Mouse (Mus musculus): Measurements from ENCODE around the gene Tpcn2. TPM values are rescaled to one million over a fixed set of nuclear protein-coding genes. Genes with fewer than 3 reads are reported as not detected.

The Tpcn2 gene
- polyA plus RNA-seq, 1 experiment from 2014 or later: 3.5 TPM

GRCm38 (mm10) chr7:145155666-145156065, 128.1 kb downstream of the Tpcn2 start:
- H3K9ac ChIP-seq (ENCODE audit: low read length): no peak overlapping the region
- ATAC-seq (replicated peaks; ENCODE audit: low FRiP score, low TSS enrichment, low read depth): no peak
- H3K9me3 ChIP-seq (ENCODE audit: control insufficient read depth, low read length): no peaks in the 10 kb centered on the region
- no peak overlapping the region for H3K4me2 ChIP-seq (ENCODE audit: low read length)
- H3K4me3 ChIP-seq (ENCODE audit: low read depth, low read length): no peak overlapping the region
- no peak overlapping the region for H3K27ac ChIP-seq (ENCODE audit: low read depth)
- H3K36me3 ChIP-seq (ENCODE audit: control insufficient read depth, insufficient read depth, low read length): no peaks in the 10 kb centered on the region
- H3K4me1 ChIP-seq (replicated peaks; ENCODE audit: control insufficient read depth, insufficient read depth, low read length): peaks cover 5% of the 10 kb centered on the region
- H3K27me3 ChIP-seq (replicated peaks; ENCODE audit: control insufficient read depth, insufficient read depth, low read length): no peaks in the 10 kb centered on the region
- DNase-seq (ENCODE audit: low spot score): no peak
- WGBS: 90% methylated on average over 4 of the region's 4 CpGs

- Histone ChIP-seq H3K27ac (ENCODE audit: low read depth) (no peak overlapping the region), H3K9me3 (ENCODE audit: control insufficient read depth, low read length) (no peaks in the 10 kb centered on the region), H3K4me2 (ENCODE audit: low read length) (no peak overlapping the region), H3K9ac (ENCODE audit: low read length) (no peak overlapping the region), H3K27me3 (replicated peaks; ENCODE audit: control insufficient read depth, insufficient read depth, low read length) (no peaks in the 10 kb centered on the region), H3K4me1 (replicated peaks; ENCODE audit: control insufficient read depth, insufficient read depth, low read length) (no peaks in the 10 kb centered on the region), H3K4me3 (ENCODE audit: low read depth, low read length) (no peak overlapping the region), H3K36me3 (ENCODE audit: control insufficient read depth, insufficient read depth, low read length) (no peaks in the 10 kb centered on the region)
- 53% methylated on average over 1 of the region's 1 CpGs for WGBS
- ATAC-seq (replicated peaks; ENCODE audit: low FRiP score, low TSS enrichment, low read depth): no peak
- no peak for DNase-seq (ENCODE audit: low spot score)
Measured at GRCm38 (mm10) chr7:145154066-145154465, 129.7 kb downstream of the Tpcn2 start.

- Histone ChIP-seq H3K4me1 (replicated peaks; ENCODE audit: control insufficient read depth, insufficient read depth, low read length) (no peaks in the 10 kb centered on the region), H3K36me3 (ENCODE audit: control insufficient read depth, insufficient read depth, low read length) (no peaks in the 10 kb centered on the region), H3K4me3 (ENCODE audit: low read depth, low read length) (no peak overlapping the region), H3K9ac (ENCODE audit: low read length) (no peak overlapping the region), H3K27ac (ENCODE audit: low read depth) (no peak overlapping the region), H3K4me2 (ENCODE audit: low read length) (no peak overlapping the region), H3K27me3 (replicated peaks; ENCODE audit: control insufficient read depth, insufficient read depth, low read length) (no peaks in the 10 kb centered on the region), H3K9me3 (ENCODE audit: control insufficient read depth, low read length) (no peaks in the 10 kb centered on the region)
- ATAC-seq (replicated peaks; ENCODE audit: low FRiP score, low TSS enrichment, low read depth) (no peak), DNase-seq (ENCODE audit: low spot score) (no peak)
- WGBS: 75% methylated on average over 3 of the region's 3 CpGs
Measured at GRCm38 (mm10) chr7:145151845-145152244, 132.0 kb downstream of the Tpcn2 start.

GRCm38 (mm10) chr7:145148902-145149301, 134.9 kb downstream of the Tpcn2 start:
- Histone ChIP-seq H3K4me3 (ENCODE audit: low read depth, low read length) (no peak overlapping the region), H3K9me3 (ENCODE audit: control insufficient read depth, low read length) (no peaks in the 10 kb centered on the region), H3K27ac (ENCODE audit: low read depth) (no peak overlapping the region), H3K27me3 (replicated peaks; ENCODE audit: control insufficient read depth, insufficient read depth, low read length) (no peaks in the 10 kb centered on the region), H3K36me3 (ENCODE audit: control insufficient read depth, insufficient read depth, low read length) (no peaks in the 10 kb centered on the region), H3K4me1 (replicated peaks; ENCODE audit: control insufficient read depth, insufficient read depth, low read length) (no peaks in the 10 kb centered on the region), H3K9ac (ENCODE audit: low read length) (no peak overlapping the region), H3K4me2 (ENCODE audit: low read length) (no peak overlapping the region)
- DNase-seq (ENCODE audit: low spot score) (no peak), ATAC-seq (replicated peaks; ENCODE audit: low FRiP score, low TSS enrichment, low read depth) (no peak)
- 74% methylated on average over 4 of the region's 4 CpGs for WGBS

- no peak overlapping the region for H3K9ac ChIP-seq (ENCODE audit: low read length)
- no peak overlapping the region for H3K4me2 ChIP-seq (ENCODE audit: low read length)
- no peaks in the 10 kb centered on the region for H3K4me1 ChIP-seq (replicated peaks; ENCODE audit: control insufficient read depth, insufficient read depth, low read length)
- 78% methylated on average over 5 of the region's 5 CpGs for WGBS
- H3K27me3 ChIP-seq (replicated peaks; ENCODE audit: control insufficient read depth, insufficient read depth, low read length): no peaks in the 10 kb centered on the region
- DNase-seq (ENCODE audit: low spot score) (no peak), ATAC-seq (replicated peaks; ENCODE audit: low FRiP score, low TSS enrichment, low read depth) (no peak)
- H3K4me3 ChIP-seq (ENCODE audit: low read depth, low read length): no peak overlapping the region
- H3K27ac ChIP-seq (ENCODE audit: low read depth): no peak overlapping the region
- H3K36me3 ChIP-seq (ENCODE audit: control insufficient read depth, insufficient read depth, low read length): no peaks in the 10 kb centered on the region
- no peaks in the 10 kb centered on the region for H3K9me3 ChIP-seq (ENCODE audit: control insufficient read depth, low read length)
Measured at GRCm38 (mm10) chr7:145147973-145148698, 135.7 kb downstream of the Tpcn2 start.

GRCm38 (mm10) chr7:145146252-145146930, 137.4 kb downstream of the Tpcn2 start:
- H3K27ac ChIP-seq (ENCODE audit: low read depth): no peak overlapping the region
- H3K4me2 ChIP-seq (ENCODE audit: low read length): no peak overlapping the region
- no peaks in the 10 kb centered on the region for H3K36me3 ChIP-seq (ENCODE audit: control insufficient read depth, insufficient read depth, low read length)
- DNase-seq (ENCODE audit: low spot score): no peak
- no peak overlapping the region for H3K4me3 ChIP-seq (ENCODE audit: low read depth, low read length)
- no peaks in the 10 kb centered on the region for H3K9me3 ChIP-seq (ENCODE audit: control insufficient read depth, low read length)
- H3K4me1 ChIP-seq (replicated peaks; ENCODE audit: control insufficient read depth, insufficient read depth, low read length): no peaks in the 10 kb centered on the region
- no peak for ATAC-seq (replicated peaks; ENCODE audit: low FRiP score, low TSS enrichment, low read depth)
- H3K27me3 ChIP-seq (replicated peaks; ENCODE audit: control insufficient read depth, insufficient read depth, low read length): no peaks in the 10 kb centered on the region
- no peak overlapping the region for H3K9ac ChIP-seq (ENCODE audit: low read length)

- Histone ChIP-seq H3K4me2 (ENCODE audit: low read length) (no peak overlapping the region), H3K4me3 (ENCODE audit: low read depth, low read length) (no peak overlapping the region), H3K27me3 (replicated peaks; ENCODE audit: control insufficient read depth, insufficient read depth, low read length) (no peaks in the 10 kb centered on the region), H3K27ac (ENCODE audit: low read depth) (no peak overlapping the region), H3K36me3 (ENCODE audit: control insufficient read depth, insufficient read depth, low read length) (no peaks in the 10 kb centered on the region), H3K9me3 (ENCODE audit: control insufficient read depth, low read length) (0 out of 2 replicates have a peak, but pooled peaks cover 3% of the 10 kb centered on the region), H3K4me1 (replicated peaks; ENCODE audit: control insufficient read depth, insufficient read depth, low read length) (no peaks in the 10 kb centered on the region), H3K9ac (ENCODE audit: low read length) (no peak overlapping the region)
- WGBS: 58% methylated on average over 3 of the region's 3 CpGs
- no peak for ATAC-seq (replicated peaks; ENCODE audit: low FRiP score, low TSS enrichment, low read depth)
- DNase-seq (ENCODE audit: low spot score): no peak
Measured at GRCm38 (mm10) chr7:145143502-145144070, 140.2 kb downstream of the Tpcn2 start.

- no peak for DNase-seq (ENCODE audit: low spot score)
- H3K36me3 ChIP-seq (ENCODE audit: control insufficient read depth, insufficient read depth, low read length): no peaks in the 10 kb centered on the region
- no peak overlapping the region for H3K9ac ChIP-seq (ENCODE audit: low read length)
- no peaks in the 10 kb centered on the region for H3K4me1 ChIP-seq (replicated peaks; ENCODE audit: control insufficient read depth, insufficient read depth, low read length)
- no peak overlapping the region for H3K4me2 ChIP-seq (ENCODE audit: low read length)
- no peak overlapping the region for H3K4me3 ChIP-seq (ENCODE audit: low read depth, low read length)
- ATAC-seq (replicated peaks; ENCODE audit: low FRiP score, low TSS enrichment, low read depth): no peak
- WGBS: 65% methylated on average over 2 of the region's 2 CpGs
- no peaks in the 10 kb centered on the region for H3K27me3 ChIP-seq (replicated peaks; ENCODE audit: control insufficient read depth, insufficient read depth, low read length)
- H3K9me3 ChIP-seq (ENCODE audit: control insufficient read depth, low read length): peaks cover 8% of the 10 kb centered on the region; the same call in 1 of the 2 replicates
- no peak overlapping the region for H3K27ac ChIP-seq (ENCODE audit: low read depth)
Measured at GRCm38 (mm10) chr7:145140656-145141055, 143.2 kb downstream of the Tpcn2 start.

Data from intestine, embryonic 14.5 days (tissue).